Mouse (Mus musculus) ES-Bruce4 (cell line): ENCODE measurements around the gene Arhgef17.

Experiments used
- CTCF ChIP-seq: IDR thresholded peaks from one replicate; pipeline ENCODE4 v1.8.1; 2011; ENCODE audit warnings: low read depth, low read length
- EP300 ChIP-seq: IDR thresholded peaks from 2 replicates; pipeline ENCODE4 v1.6.1; 2011; ENCODE audit warnings: low read depth, low read length; ENCODE audit not compliant: insufficient read depth
- POLR2A ChIP-seq: IDR thresholded peaks from one replicate; pipeline ENCODE4 v1.8.1; 2011; ENCODE audit warnings: low read length; ENCODE audit not compliant: insufficient read depth

- TF ChIP-seq POLR2A (no peak), CTCF (no peak), EP300 (no peak)
Observed at GRCm38 (mm10) chr7:100930619-100931315, 1.1 kb downstream of the Arhgef17 start.
